ENCODE assay signal across 8 mouse cellular contexts in the genomic region with DNA sequence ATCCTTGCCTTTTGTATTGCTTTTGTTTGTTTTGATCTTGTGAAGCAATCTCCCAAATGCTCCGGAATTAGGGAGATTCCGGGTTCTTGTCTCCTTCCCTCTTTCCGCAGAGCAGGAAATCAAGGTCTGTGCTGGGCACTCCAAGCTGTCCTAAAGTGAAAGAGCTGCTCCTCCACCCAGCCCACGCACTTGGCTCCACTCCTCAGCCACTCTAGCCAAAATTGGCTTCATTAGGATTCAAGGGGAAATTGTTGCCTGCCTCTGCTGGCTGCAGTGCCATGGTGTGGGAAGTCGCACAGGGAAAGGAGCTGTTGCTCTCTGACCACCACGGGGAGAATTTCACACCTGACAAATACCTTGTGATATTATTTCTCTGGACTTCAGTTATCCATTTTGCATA.
A peak's percentile ranks its signal among the peaks of the same experiment; 100 is the strongest.
DNase-seq lines count a peak whose midpoint lies in the region; ATAC-seq and TF ChIP-seq lines count a peak whose summit lies in the region.
"Had no signal": no experiment of that assay in that cellular context is flagged by ENCODE, and none has a peak within 500 bp of the region (broad histone marks: within the 10 kb centered on the region; RNA-seq: fewer than 3 reads in every experiment).

No protein-coding gene starts in this region.

- no peaks in the 10 kb centered on the region for H3K27me3 ChIP-seq in hindbrain, postnatal 0 days (ENCODE audit: insufficient read depth, low read length)
- H3K27me3 ChIP-seq in hindbrain, embryonic 14.5 days (ENCODE audit: control insufficient read depth, insufficient read depth, low read length), result no peaks in the 10 kb centered on the region
- H3K27me3 ChIP-seq: liver, embryonic 13.5 days had no signal

- peak; percentile 34 for TF ChIP-seq CTCF in hindbrain, postnatal 0 days (IDR thresholded peaks at IDR 0.05; ENCODE audit: low read depth)

- H3K4me1 ChIP-seq in hindbrain, postnatal 0 days (ENCODE audit: insufficient read depth, low read length), result no peaks in the 10 kb centered on the region; the same call in none of the 2 replicates
- peaks cover 4% of the 10 kb centered on the region; the same call in 1 of the 2 replicates for H3K4me1 ChIP-seq in hindbrain, embryonic 14.5 days (replicated peaks; ENCODE audit: control insufficient read depth, insufficient read depth, low read length)
- H3K4me1 ChIP-seq: liver, embryonic 13.5 days had no signal

- no peak overlapping the region for H3K4me3 ChIP-seq in hindbrain, postnatal 0 days (ENCODE audit: low read length)
- no peak overlapping the region for H3K4me3 ChIP-seq in hindbrain, embryonic 14.5 days (replicated peaks; ENCODE audit: low read length)
- H3K4me3 ChIP-seq: liver, embryonic 13.5 days had no signal

- no peaks in the 10 kb centered on the region for H3K9me3 ChIP-seq in hindbrain, postnatal 0 days (ENCODE audit: low read length)
- no peaks in the 10 kb centered on the region for H3K9me3 ChIP-seq in hindbrain, embryonic 14.5 days (ENCODE audit: control insufficient read depth, low read length)
- H3K9me3 ChIP-seq: liver, embryonic 13.5 days had no signal

- 0 out of 2 replicates have a peak overlapping the region, but pooled peaks have one; percentile 13 for H3K4me2 ChIP-seq in hindbrain, postnatal 0 days (ENCODE audit: low read depth, low read length)
- H3K4me2 ChIP-seq in hindbrain, embryonic 14.5 days (replicated peaks), result no peak overlapping the region
- H3K4me2 ChIP-seq: liver, embryonic 13.5 days had no signal

- peak; percentile 69 for DNase-seq in hindbrain, postnatal 0 days (ENCODE audit: low spot score)
- DNase-seq in hindbrain, embryonic 14.5 days (ENCODE audit: low spot score), result no peak
- peak; percentile 94 for DNase-seq in cerebellum, postnatal 14 days
- DNase-seq in heart, postnatal 4 days, result peak; percentile 38
- peak; percentile 13 for DNase-seq in lung, postnatal 25 days (ENCODE audit: low spot score)
- DNase-seq in thymus, postnatal 36 days, result no peak
- no peak for DNase-seq in kidney, postnatal 14 days
- DNase-seq: liver, embryonic 13.5 days had no signal

- WGBS in hindbrain, postnatal 0 days, result 41% methylated on average over 6 of the region's 6 CpGs
- 65% methylated on average over 6 of the region's 6 CpGs for WGBS in hindbrain, embryonic 14.5 days

- ATAC-seq in hindbrain, postnatal 0 days, result peak; percentile 80; the same call in 1 of the 2 replicates
- ATAC-seq in hindbrain, embryonic 14.5 days (ENCODE audit: low FRiP score), result no peak; the same call in 1 of the 2 replicates

- H3K36me3 ChIP-seq in hindbrain, postnatal 0 days (ENCODE audit: insufficient read depth, low read length), result no peaks in the 10 kb centered on the region; the same call in 1 of the 2 replicates
- peaks cover 33% of the 10 kb centered on the region; the same call in 1 of the 2 replicates for H3K36me3 ChIP-seq in hindbrain, embryonic 14.5 days (replicated peaks; ENCODE audit: control insufficient read depth, insufficient read depth)
- H3K36me3 ChIP-seq: liver, embryonic 13.5 days had no signal

- H3K9ac ChIP-seq in hindbrain, postnatal 0 days (replicated peaks; ENCODE audit: low read length), result no peak overlapping the region
- H3K9ac ChIP-seq in hindbrain, embryonic 14.5 days, result no peak overlapping the region
- H3K9ac ChIP-seq: liver, embryonic 13.5 days had no signal

- H3K27ac ChIP-seq in hindbrain, postnatal 0 days, result peak overlapping the region; percentile 41; the same call in 1 of the 2 replicates
- H3K27ac ChIP-seq in hindbrain, embryonic 14.5 days, result no peak overlapping the region
- H3K27ac ChIP-seq: liver, embryonic 13.5 days had no signal

Comparison
In these comparisons a context has a peak if more than half of its experiments do, and no peak if none do; other contexts are left out.
1. DNase-seq: peak in hindbrain, postnatal 0 days (single experiment), cerebellum, postnatal 14 days (2 of 2), heart, postnatal 4 days (single experiment) and lung, postnatal 25 days (single experiment); none in hindbrain, embryonic 14.5 days (single experiment), thymus, postnatal 36 days (0 of 2) and kidney, postnatal 14 days (single experiment).